Mouse (Mus musculus) heart, adult 2 months (tissue): ENCODE measurements around the gene Chrnd.
A peak's percentile ranks its signal among the peaks of the same experiment; 100 is the strongest.

Source experiments
- CTCF ChIP-seq: fragments of 200-600 bp; IDR thresholded peaks from 2 replicates; pipeline ENCODE4 v1.8.1; 2022; ENCODE audit warnings: antibody characterized with exemption, mild to moderate bottlenecking, moderate library complexity
- POLR2A ChIP-seq: fragments of 200-500 bp; IDR thresholded peaks from 2 replicates; pipeline ENCODE4 v1.6.1; 2011; ENCODE audit warnings: mild to moderate bottlenecking, low read depth, low read length, control low read depth; ENCODE audit not compliant: insufficient read depth

DNA sequence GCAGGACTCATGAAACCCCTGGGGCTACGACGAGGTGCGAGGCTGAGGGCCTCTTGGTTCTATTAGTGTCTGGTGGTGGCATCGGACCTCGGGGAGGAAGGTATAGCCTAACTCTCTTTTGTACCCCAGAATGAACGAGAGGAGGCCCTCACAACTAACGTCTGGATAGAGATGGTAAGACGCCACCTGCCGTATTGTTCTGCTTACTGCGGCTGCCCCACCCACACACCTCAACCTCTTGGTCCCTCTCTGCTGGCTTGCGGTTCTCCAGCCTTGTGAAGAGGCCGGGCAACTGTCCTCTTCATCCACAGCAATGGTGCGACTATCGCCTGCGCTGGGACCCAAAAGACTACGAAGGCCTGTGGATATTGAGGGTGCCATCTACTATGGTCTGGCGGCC is 15.9 kb downstream of the Chrnd start:
- no peak for TF ChIP-seq POLR2A
- TF ChIP-seq CTCF: peak; percentile 40
